Mouse (Mus musculus) small intestine, adult 2 months (tissue): ENCODE measurements around the gene Gm20388. TPM values are rescaled to one million over a fixed set of nuclear protein-coding genes. Genes with fewer than 3 reads are reported as not detected.

Source experiments
- H3K27ac ChIP-seq: fragments of 200-500 bp; 2 replicates; pipeline ENCODE4 v1.5.1; 2012; ENCODE audit warnings: low read depth, low read length, control low read depth, inconsistent platforms; ENCODE audit not compliant: insufficient read depth
- H3K27me3 ChIP-seq: fragments of 200-500 bp; 2 replicates; pipeline ENCODE4 v1.6.1; 2012; ENCODE audit warnings: mild to moderate bottlenecking, moderate library complexity, low read length, inconsistent platforms; ENCODE audit not compliant: control insufficient read depth, insufficient read depth
- H3K36me3 ChIP-seq: fragments of 200-500 bp; 2 replicates; pipeline ENCODE4 v1.6.1; 2012; ENCODE audit warnings: mild to moderate bottlenecking, low read length, control low read depth, inconsistent platforms; ENCODE audit not compliant: control insufficient read depth, insufficient read depth
- H3K4me1 ChIP-seq: fragments of 200-500 bp; 2 replicates; pipeline ENCODE4 v1.6.1; 2012; ENCODE audit warnings: low read length, inconsistent platforms, mixed read lengths; ENCODE audit not compliant: control insufficient read depth, insufficient read depth, insufficient read length
- H3K4me3 ChIP-seq: fragments of 200-500 bp; 2 replicates; pipeline ENCODE4 v1.5.1; 2012; ENCODE audit warnings: low read depth, mild to moderate bottlenecking, control low read depth, inconsistent platforms, low read length, moderate library complexity
- CTCF ChIP-seq: fragments of 200-500 bp; IDR thresholded peaks from 2 replicates; pipeline ENCODE4 v1.5.1; 2012; ENCODE audit warnings: low read depth, mild to moderate bottlenecking, control low read depth, inconsistent platforms, low read length, moderate library complexity, mixed read lengths; ENCODE audit not compliant: insufficient replicate concordance, insufficient read length; ENCODE audit errors: extremely low read depth
- POLR2A ChIP-seq: fragments of 200-500 bp; IDR thresholded peaks from 2 replicates; pipeline ENCODE4 v1.6.1; 2012; ENCODE audit warnings: low read depth, mild to moderate bottlenecking, control low read depth, inconsistent platforms, low read length, moderate library complexity
- WGBS: fragments of 180-500 bp; shearing (Covaris S2); methylation state at CpG from one replicate; pipeline ENCODE4 v1.1.7; 2018; 5-methylcytosine and 5-hydroxymethylcytosine counted together
- polyA plus RNA-seq: library from polyadenylated mRNA; depleted of rRNA; stranded (reverse); fragments of >200 nt; gene quantifications from 2 replicates; pipeline ENCODE4 v1.2.3, GENCODE M21; 2012

Gene Gm20388
- polyA plus RNA-seq, 1 experiment, result 37.3 TPM

DNA sequence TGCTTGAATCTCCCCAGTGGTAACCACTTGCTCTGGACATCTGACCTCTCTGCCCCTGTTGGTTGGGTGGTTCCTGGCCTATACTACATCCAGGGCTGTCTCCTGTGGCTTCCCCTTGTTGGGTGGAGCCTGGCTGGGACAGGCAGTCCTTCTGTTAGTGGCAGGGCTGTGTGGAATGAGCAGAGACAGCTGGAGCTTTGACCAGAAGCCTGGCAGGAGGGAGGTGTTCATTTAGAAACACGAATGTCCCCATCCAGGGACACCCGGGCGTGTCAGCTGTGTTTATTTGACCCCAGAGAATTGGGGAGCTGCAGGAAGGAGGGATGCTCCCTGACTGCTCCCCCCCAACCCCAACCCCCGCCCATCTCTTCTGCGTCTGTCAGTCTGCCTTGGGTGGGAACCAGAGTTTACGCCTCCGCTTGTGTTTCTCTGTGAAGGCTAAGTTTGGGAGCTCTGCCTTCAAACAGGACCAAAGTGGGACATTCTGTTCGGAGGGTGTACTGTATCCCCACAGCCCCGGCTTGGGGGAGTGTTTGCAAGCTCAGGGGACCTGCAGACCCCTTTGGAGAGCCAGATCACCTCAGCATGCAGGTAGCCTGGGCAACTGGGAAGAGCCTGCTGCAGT lies 340.9 kb downstream of the Gm20388 start:
- H3K27ac ChIP-seq, result peak overlapping the region; percentile 42
- WGBS, result 68% methylated on average over 9 of the region's 9 CpGs
- H3K36me3 ChIP-seq, result no peaks in the 10 kb centered on the region

DNA sequence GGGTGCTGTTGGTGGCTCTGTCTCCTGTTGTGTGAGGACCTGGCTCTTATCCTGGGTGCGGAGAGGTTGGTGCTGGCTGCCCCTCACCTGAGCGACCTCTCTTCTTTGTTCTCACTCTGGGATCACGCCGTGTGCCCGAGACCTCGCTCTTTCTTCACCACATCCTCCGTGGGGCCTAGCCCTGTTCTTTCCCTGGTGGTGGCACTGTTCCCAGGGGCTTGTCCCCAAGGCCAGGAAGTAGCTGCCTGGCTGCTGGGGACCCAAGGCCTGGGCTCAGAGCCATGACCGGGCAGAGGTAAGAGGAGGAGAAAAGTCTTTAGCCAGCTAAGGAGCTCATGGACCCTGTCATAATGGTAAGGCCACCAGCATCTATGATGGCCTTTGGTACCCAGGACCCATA lies 343.0 kb downstream of the Gm20388 start:
- Histone ChIP-seq H3K27me3 (no peaks in the 10 kb centered on the region), H3K4me3 (no peak overlapping the region), H3K27ac (no peak overlapping the region), H3K36me3 (no peaks in the 10 kb centered on the region), H3K4me1 (no peaks in the 10 kb centered on the region)
- WGBS, result 59% methylated on average over 8 of the region's 8 CpGs
- TF ChIP-seq CTCF (no peak), POLR2A (no peak)

More for the DNA sequence above, 340.9 kb downstream of the Gm20388 start:
- TF ChIP-seq POLR2A, result no peak
- no peak for TF ChIP-seq CTCF
- no peaks in the 10 kb centered on the region for H3K4me1 ChIP-seq
- H3K27me3 ChIP-seq, result no peaks in the 10 kb centered on the region
- no peak overlapping the region for H3K4me3 ChIP-seq

DNA sequence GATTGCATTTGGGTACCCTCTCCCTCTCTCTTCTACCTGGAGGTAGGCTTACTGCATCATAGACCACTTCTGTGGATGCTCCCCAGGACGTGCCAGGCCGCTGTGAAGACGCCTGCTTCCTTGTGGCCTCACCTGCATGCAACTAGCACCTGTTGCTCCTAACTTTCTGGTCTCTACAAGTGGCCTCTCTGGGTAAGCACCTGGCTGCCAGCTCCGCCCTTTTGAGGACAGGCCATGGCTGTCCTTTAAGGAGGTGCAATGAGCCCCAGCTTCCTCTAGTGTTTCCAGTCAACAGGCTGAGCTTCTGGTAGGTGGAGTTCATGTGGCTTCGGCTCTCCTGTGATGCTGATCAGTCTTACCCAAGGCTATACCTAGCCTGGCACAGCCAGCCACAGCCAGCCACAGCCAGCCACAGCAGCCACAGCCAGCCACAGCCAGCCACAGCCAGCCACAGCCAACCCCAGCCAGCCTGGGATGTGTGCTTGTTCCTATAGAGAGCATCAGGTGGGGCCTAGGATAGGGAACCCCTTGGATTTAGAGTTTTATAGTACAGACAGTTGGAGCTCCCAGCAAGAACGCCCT lies 344.9 kb downstream of the Gm20388 start:
- Histone ChIP-seq H3K27ac (no peak overlapping the region), H3K4me1 (no peaks in the 10 kb centered on the region), H3K4me3 (no peak overlapping the region), H3K27me3 (no peaks in the 10 kb centered on the region), H3K36me3 (no peaks in the 10 kb centered on the region)
- 44% methylated on average over 6 of the region's 6 CpGs for WGBS
- TF ChIP-seq POLR2A, result no peak
- no peak for TF ChIP-seq CTCF

DNA sequence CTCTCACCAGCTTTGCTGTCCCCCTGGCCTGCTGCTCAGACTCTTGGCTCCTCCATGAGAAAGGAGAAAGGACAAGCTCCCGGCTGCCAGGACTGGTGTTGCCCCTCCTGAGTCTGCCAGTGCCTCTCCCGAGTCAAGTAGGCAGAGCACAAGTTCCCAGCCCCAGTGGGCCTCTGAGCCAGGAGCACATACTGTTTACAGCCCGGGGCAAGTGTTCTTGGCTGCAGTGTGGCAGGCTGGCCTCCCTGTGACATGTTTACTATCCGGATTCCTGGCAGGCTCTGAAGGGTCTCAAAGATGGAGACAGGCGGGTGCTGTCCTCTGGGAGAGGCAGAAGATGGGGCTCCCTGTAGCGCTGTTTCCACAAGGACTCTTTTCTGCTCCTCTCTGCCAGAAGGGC lies 346.3 kb downstream of the Gm20388 start:
- WGBS, result 48% methylated on average over 6 of the region's 6 CpGs
- H3K27me3 ChIP-seq, result no peaks in the 10 kb centered on the region
- H3K36me3 ChIP-seq, result no peaks in the 10 kb centered on the region
- no peak overlapping the region for H3K4me3 ChIP-seq
- H3K27ac ChIP-seq, result 0 out of 2 replicates have a peak overlapping the region, but pooled peaks have one; percentile 4
- TF ChIP-seq POLR2A (no peak), CTCF (no peak)
- no peaks in the 10 kb centered on the region for H3K4me1 ChIP-seq

DNA sequence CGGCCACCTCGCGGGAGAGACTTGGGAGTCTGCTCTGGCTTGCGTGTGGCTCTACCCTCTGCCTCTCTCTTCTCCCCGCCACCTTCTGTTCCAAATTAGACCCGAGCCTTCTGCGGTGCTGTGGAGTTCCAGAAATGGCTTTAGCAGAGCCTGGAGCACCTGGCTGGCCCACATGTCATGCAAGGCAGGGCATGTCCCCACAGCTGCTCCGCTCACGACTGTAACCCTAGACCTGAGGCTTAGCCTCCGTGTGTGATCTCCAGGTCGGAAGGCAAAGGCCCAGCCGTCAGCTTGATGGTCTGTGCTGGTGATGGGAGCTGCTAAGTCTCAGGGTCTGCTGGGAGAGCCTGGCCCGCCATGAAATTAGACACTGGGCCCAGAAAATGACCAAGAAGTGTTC lies 348.6 kb downstream of the Gm20388 start:
- Histone ChIP-seq H3K4me1 (0 out of 2 replicates have a peak, but pooled peaks cover under 1% of the 10 kb centered on the region), H3K27me3 (no peaks in the 10 kb centered on the region), H3K4me3 (no peak overlapping the region), H3K36me3 (no peaks in the 10 kb centered on the region), H3K27ac (no peak overlapping the region)
- 89% methylated on average over 13 of the region's 13 CpGs for WGBS
- TF ChIP-seq CTCF (no peak), POLR2A (no peak)

DNA sequence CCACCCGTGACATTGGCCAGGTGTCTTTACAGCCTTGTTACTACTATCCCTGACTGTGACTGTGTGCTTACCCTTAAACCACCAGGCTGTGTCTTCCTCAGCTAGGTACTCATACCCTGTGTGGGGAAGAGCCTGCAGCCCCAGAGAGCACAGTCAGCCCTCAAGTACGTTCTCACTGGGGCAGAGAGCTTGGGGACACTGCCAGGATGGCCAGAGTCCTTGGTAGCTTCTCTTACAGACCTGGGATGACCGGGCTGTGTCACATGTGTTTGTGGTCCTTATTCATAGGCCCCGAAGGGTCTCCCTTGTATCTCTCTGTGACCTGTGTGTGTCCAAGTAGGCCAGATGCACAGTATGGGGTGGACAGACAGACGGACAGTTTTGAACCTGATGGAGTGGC lies 350.0 kb downstream of the Gm20388 start:
- TF ChIP-seq CTCF, result no peak
- no peak for TF ChIP-seq POLR2A
- no peak overlapping the region for H3K4me3 ChIP-seq

DNA sequence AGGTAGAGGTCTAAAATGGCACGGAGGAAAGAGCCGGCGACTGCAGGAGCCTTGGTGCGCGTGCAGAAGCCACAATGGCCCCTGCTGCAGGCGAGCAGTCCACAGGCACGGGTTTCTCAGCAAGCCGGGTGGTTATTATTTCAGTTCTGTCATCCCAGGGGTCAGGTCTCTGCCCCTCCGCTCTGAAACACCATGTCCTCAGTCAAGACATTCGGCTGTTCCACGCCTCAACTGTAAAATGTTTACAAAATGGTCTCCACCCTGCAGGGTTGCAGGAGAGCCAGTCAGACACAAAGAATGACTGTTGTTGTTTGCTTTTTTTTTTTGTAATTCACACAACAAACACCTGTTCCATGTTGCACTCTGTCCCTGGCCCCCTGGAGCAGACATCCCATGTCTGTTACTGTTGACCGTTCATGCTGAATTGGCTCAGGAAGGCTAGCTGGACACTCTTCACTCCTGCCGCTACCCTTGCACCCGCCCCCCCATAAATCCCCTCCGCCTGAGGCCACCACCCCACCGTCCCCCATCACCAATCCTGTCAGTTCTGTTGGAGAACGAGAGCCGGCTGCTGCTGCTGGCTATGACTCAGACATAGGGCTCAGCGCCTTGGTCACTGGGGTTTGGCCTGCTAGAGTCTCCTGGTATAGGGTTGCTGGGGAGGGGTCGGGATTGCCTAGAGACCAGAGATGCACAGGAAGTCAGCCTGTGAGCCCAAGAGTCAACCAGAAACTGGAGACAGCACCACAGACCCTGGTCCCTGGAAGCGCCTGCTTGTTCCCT lies 350.9 kb downstream of the Gm20388 start:
- H3K4me1 ChIP-seq, result peaks cover 13% of the 10 kb centered on the region

More for the DNA sequence above, 350.0 kb downstream of the Gm20388 start:
- Histone ChIP-seq H3K4me1 (peaks cover 10% of the 10 kb centered on the region), H3K36me3 (no peaks in the 10 kb centered on the region), H3K27ac (no peak overlapping the region), H3K27me3 (peaks cover 7% of the 10 kb centered on the region; the same call in 1 of the 2 replicates)
- WGBS, result 87% methylated on average over 5 of the region's 5 CpGs

More for the DNA sequence above, 350.9 kb downstream of the Gm20388 start:
- Histone ChIP-seq H3K4me3 (no peak overlapping the region), H3K27ac (no peak overlapping the region), H3K36me3 (no peaks in the 10 kb centered on the region), H3K27me3 (peaks cover 7% of the 10 kb centered on the region; the same call in 1 of the 2 replicates)
- TF ChIP-seq CTCF, result no peak
- 68% methylated on average over 21 of the region's 21 CpGs for WGBS
